Mouse (Mus musculus) stomach, embryonic 14.5 days (tissue): ENCODE results near the gene Gm20517. TPM values are rescaled to one million over a fixed set of nuclear protein-coding genes. Genes with fewer than 3 reads are reported as not detected.

ENCODE experiments used
- ATAC-seq: fragments of 200-750 bp; cut with Nextera tagmentation; 2 replicates; pipeline ENCODE4 v1.8.0; 2017; ENCODE audit warnings: low read depth, moderate TSS enrichment; ENCODE audit not compliant: insufficient number of reproducible peaks, insufficient read depth, low FRiP score
- H3K27ac ChIP-seq: fragments of 300-500 bp; sonication (generic); 2 replicates; pipeline ENCODE4 v1.5.1; 2014; ENCODE audit warnings: mild to moderate bottlenecking, low read length, moderate library complexity, mixed read lengths
- H3K27me3 ChIP-seq: fragments of 300-500 bp; sonication (generic); 2 replicates; pipeline ENCODE4 v1.6.1; 2014; ENCODE audit warnings: low read length, control low read depth, mixed read lengths; ENCODE audit not compliant: control insufficient read depth, insufficient read depth
- H3K36me3 ChIP-seq: fragments of 300-500 bp; sonication (generic); 2 replicates; pipeline ENCODE4 v1.6.1; 2014; ENCODE audit warnings: mild to moderate bottlenecking, control low read depth, low read length, moderate library complexity, mixed read lengths; ENCODE audit not compliant: control insufficient read depth, insufficient read depth
- H3K4me1 ChIP-seq: fragments of 300-500 bp; sonication (generic); 2 replicates; pipeline ENCODE4 v1.6.1; 2014; ENCODE audit warnings: low read length, control low read depth, mixed read lengths; ENCODE audit not compliant: control insufficient read depth, insufficient read depth
- H3K4me2 ChIP-seq: fragments of 300-500 bp; sonication (generic); replicated peaks from 2 replicates; pipeline ENCODE4 v1.6.1; 2014; ENCODE audit warnings: low read depth, low read length, control low read depth
- H3K4me3 ChIP-seq: fragments of 300-500 bp; sonication (generic); 2 replicates; pipeline ENCODE4 v1.5.1; 2014; ENCODE audit warnings: low read depth, low read length, control low read depth
- H3K9ac ChIP-seq: fragments of 300-500 bp; sonication (generic); replicated peaks from 2 replicates; pipeline ENCODE4 v1.6.1; 2014; ENCODE audit warnings: low read depth, mild to moderate bottlenecking, control low read depth, low read length, moderate library complexity, mixed read lengths
- H3K9me3 ChIP-seq: fragments of 300-500 bp; sonication (generic); 2 replicates; pipeline ENCODE4 v1.6.1; 2016; ENCODE audit warnings: low read depth, low read length, control low read depth; ENCODE audit not compliant: control insufficient read depth
- WGBS: fragments of 180-500 bp; shearing (Covaris S2); extraction: QIAGEN DNeasy Blood & Tissue Kit; methylation state at CpG from one replicate; pipeline ENCODE4 v1.1.7; 2014; 5-methylcytosine and 5-hydroxymethylcytosine counted together
- polyA plus RNA-seq: library from polyadenylated mRNA; unstranded; fragments of >200 nt; fragmentation: Nextera tagmentation; extraction: Ambion mirVana; gene quantifications from 2 replicates; pipeline ENCODE4 v1.2.1, GENCODE M21; 2014

Gene Gm20517
- polyA plus RNA-seq, 1 experiment from 2014 or later, result 1.5 TPM

- H3K9ac ChIP-seq, result no peak within 1 kb of the TSS
- no peaks in the 10 kb centered on the region for H3K4me1 ChIP-seq
- WGBS, result 63% methylated on average over 11 of the region's 11 CpGs
- no peak for ATAC-seq
- H3K4me3 ChIP-seq, result no peak within 1 kb of the TSS
- no peaks in the 10 kb centered on the region for H3K27me3 ChIP-seq
- no peak within 1 kb of the TSS for H3K4me2 ChIP-seq
- no peak within 1 kb of the TSS for H3K27ac ChIP-seq
- H3K36me3 ChIP-seq, result no peaks in the 10 kb centered on the region
- no peaks in the 10 kb centered on the region for H3K9me3 ChIP-seq
Measured at GRCm38 (mm10) chr17:47726566-47726965, 115.2 kb downstream of the Gm20517 start, which contains the start of gene Pgc. Gene Pgc (plus strand): TSS chr17:47726842.

DNA sequence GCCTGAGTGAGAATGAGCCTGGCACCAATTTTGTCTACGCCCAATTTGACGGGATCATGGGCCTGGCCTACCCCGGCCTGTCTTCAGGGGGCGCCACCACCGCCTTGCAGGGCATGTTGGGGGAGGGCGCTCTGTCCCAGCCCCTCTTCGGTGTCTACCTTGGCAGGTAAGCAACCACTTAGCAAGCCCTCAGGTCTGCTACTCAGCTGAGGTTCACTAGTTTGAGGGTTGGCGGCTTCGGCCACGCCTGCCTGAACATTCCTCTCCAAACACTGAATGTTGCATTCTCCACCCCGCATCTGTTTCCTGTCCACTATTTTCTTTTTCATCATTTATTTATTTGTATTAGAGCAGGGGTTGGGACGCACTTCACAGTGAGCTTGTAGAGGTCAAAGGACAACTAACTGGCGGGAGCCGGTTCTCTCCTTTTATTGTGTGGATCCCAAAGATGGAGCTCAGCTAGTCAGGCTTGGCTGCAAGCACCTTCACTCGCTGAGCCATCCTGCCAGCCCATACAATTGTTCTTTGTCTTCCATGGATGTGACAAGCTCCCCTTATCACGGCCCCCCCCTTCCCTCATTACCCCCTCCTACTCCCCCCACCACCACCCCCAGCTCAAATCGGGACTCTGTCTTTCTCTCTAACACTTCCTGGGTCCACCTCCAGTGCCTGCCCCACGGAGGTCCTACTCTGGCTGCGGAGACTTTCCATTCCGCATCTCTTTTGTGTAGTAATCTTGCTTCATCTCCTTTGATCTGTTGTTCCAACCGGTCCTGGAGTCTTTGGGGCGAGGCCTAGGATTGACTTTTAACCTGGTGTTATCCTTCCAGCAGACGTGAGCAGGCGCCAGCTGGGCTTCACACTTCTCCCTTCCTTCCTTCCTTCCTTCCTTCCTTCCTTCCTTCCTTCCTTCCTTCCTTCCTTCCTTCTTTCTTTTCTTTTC is 119.5 kb downstream of the Gm20517 start:
- Histone ChIP-seq H3K4me1 (no peaks in the 10 kb centered on the region), H3K9ac (no peak overlapping the region)
- no peak for ATAC-seq

More for the DNA sequence above, 119.5 kb downstream of the Gm20517 start:
- H3K27ac ChIP-seq, result no peak overlapping the region
- no peaks in the 10 kb centered on the region for H3K9me3 ChIP-seq
- no peak overlapping the region for H3K4me3 ChIP-seq
- H3K36me3 ChIP-seq, result no peaks in the 10 kb centered on the region
- H3K4me2 ChIP-seq, result no peak overlapping the region
- 53% methylated on average over 24 of the region's 24 CpGs for WGBS
- H3K27me3 ChIP-seq, result no peaks in the 10 kb centered on the region

Other genes with a start within 250 kb of the Gm20517 start
- gene Mrps10, start 242.7 kb upstream of the Gm20517 start, polyA plus RNA-seq, result 70.3 and 72.3 TPM in 2 replicates
- 0.25 and 0.31 TPM in 2 replicates for gene Guca1b, start 226.2 kb upstream of the Gm20517 start, polyA plus RNA-seq
- 2.7 and 6.0 TPM in 2 replicates for gene Guca1a, start 211.0 kb upstream of the Gm20517 start, polyA plus RNA-seq
- 4.7 and 4.8 TPM in 2 replicates for gene AI661453, start 175.0 kb upstream of the Gm20517 start, polyA plus RNA-seq
- 0.31 and 0.58 TPM in 2 replicates for gene 1700001C19Rik, start 174.2 kb upstream of the Gm20517 start, polyA plus RNA-seq
- gene Taf8, start 109.3 kb upstream of the Gm20517 start, polyA plus RNA-seq, result 24.5 and 27.3 TPM in 2 replicates
- gene Ccnd3, start 106.5 kb upstream of the Gm20517 start, polyA plus RNA-seq, result 425 and 428 TPM in 2 replicates
- gene Bysl, start 97 bp upstream of the Gm20517 start, polyA plus RNA-seq, result 22.1 and 22.3 TPM in 2 replicates
- 47.1 and 49.4 TPM in 2 replicates for gene Med20, start within 50 bp of the Gm20517 start, polyA plus RNA-seq
- gene Usp49, start 19.1 kb downstream of the Gm20517 start, polyA plus RNA-seq, result 4.9 and 6.3 TPM in 2 replicates
- gene Tomm6, start 76.8 kb downstream of the Gm20517 start, polyA plus RNA-seq, result 416 and 439 TPM in 2 replicates
- 4.2 and 5.2 TPM in 2 replicates for gene Frs3, start 77.4 kb downstream of the Gm20517 start, polyA plus RNA-seq
- gene Gm21981, start 82.9 kb downstream of the Gm20517 start, polyA plus RNA-seq, result 0.98 and 1.2 TPM in 2 replicates
- gene Prickle4, start 83.1 kb downstream of the Gm20517 start, polyA plus RNA-seq, result 2.0 and 2.1 TPM in 2 replicates
- gene Pgc, start 115.3 kb downstream of the Gm20517 start, polyA plus RNA-seq, result 36.4 and 43.8 TPM in 2 replicates
- gene Tfeb, start 125.4 kb downstream of the Gm20517 start, polyA plus RNA-seq, result 5.1 and 6.0 TPM in 2 replicates
- gene Mdfi, start 223.1 kb downstream of the Gm20517 start, polyA plus RNA-seq, result 31.8 and 32.0 TPM in 2 replicates